In the genomic region with DNA sequence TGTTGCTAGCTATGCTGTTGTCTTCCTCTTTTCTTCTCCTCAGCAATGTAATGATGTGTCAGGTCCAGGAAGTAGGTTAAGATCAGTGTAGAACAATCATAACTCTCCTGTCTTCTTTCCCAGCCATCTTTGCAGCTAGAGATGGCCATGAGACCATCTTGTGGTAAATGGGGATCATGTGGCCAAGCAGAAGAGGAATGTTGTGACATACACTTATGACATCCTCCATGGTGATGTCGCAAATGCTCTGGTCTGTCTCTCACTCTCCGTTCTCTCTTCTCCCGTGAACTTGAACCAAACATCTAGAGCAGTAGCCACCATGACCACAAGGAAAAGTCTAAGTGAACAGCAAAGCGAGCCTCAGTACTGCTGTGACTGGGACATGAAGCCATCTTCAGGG, we compare ENCODE assay signal across 25 mouse cellular contexts. TPM values are rescaled to one million over a fixed set of nuclear protein-coding genes. Genes with fewer than 3 reads are reported as not detected.
DNase-seq lines count a peak whose midpoint lies in the region; ATAC-seq and TF ChIP-seq lines count a peak whose summit lies in the region.
"Had no signal": no experiment of that assay in that cellular context is flagged by ENCODE, and none has a peak within 500 bp of the region (broad histone marks: within the 10 kb centered on the region; RNA-seq: fewer than 3 reads in every experiment).

No protein-coding gene starts in this region.

- no peak for TF ChIP-seq CTCF in lung, adult 2 months (IDR thresholded peaks at IDR 0.05; ENCODE audit: insufficient read depth, low read length)
- TF ChIP-seq CTCF in thymus, adult 2 months (IDR thresholded peaks at IDR 0.05; ENCODE audit: borderline replicate concordance, control insufficient read depth, extremely low read depth, insufficient read depth, low read length, poor library complexity) = no peak

- 0 out of 2 replicates have a peak, but pooled peaks cover 3% of the 10 kb centered on the region for H3K4me1 ChIP-seq in lung, adult 2 months (ENCODE audit: control insufficient read depth, insufficient read depth, low read length)
- H3K4me1 ChIP-seq in thymus, adult 2 months (replicated peaks; ENCODE audit: control insufficient read depth, insufficient read depth, low read length) = peaks cover 8% of the 10 kb centered on the region

- WGBS in lung, adult 2 months = 90% methylated on average over 4 of the region's 4 CpGs
- WGBS in thymus, adult 2 months = 93% methylated on average over 4 of the region's 4 CpGs

- H3K27ac ChIP-seq in thymus, adult 2 months (ENCODE audit: control insufficient read depth, insufficient read depth, low read length) = no peak overlapping the region
- H3K27ac ChIP-seq: embryonic facial prominence, embryonic 10.5 days; gastrocnemius, adult 2 months; heart, embryonic 10.5 days; hindbrain, embryonic 13.5 days; hindbrain, postnatal 0 days had no signal

- no peak overlapping the region for H3K4me3 ChIP-seq in lung, adult 2 months (replicated peaks; ENCODE audit: extremely low read depth, low read depth, low read length)
- H3K4me3 ChIP-seq in thymus, adult 2 months (ENCODE audit: control insufficient read depth, insufficient read depth, low read length) = no peak overlapping the region
- H3K4me3 ChIP-seq: embryonic facial prominence, embryonic 10.5 days; gastrocnemius, adult 2 months; heart, embryonic 10.5 days; hindbrain, embryonic 13.5 days had no signal

- peak; percentile 61 for DNase-seq in lung, postnatal 36 days
- no peak for DNase-seq in lung, adult 2 months
- DNase-seq in thymus, adult 2 months = no peak
- DNase-seq in spleen, postnatal 14 days (ENCODE audit: low spot score in 2 of 2) = no peak
- DNase-seq: adrenal gland, postnatal 14 days; B cell, adult 2 months; cerebellum, adult 18-20 months; cerebellum, adult 9-11 months; cerebellum, postnatal 36 days; gastrocnemius, adult 2 months; gastrocnemius, postnatal 25 days; heart, adult 18-20 months; heart, postnatal 10 days had no signal

- ATAC-seq in common myeloid progenitor, adult 5-6 weeks (replicated peaks; ENCODE audit: low read depth, poor library complexity, severe bottlenecking) = peak; percentile 55
- ATAC-seq in megakaryocyte, adult 5-6 weeks (ENCODE audit: poor library complexity, severe bottlenecking) = peak; percentile 82
- peak; percentile 90 for ATAC-seq in neutrophil, adult 5-6 weeks (ENCODE audit: extremely low read depth, insufficient number of reproducible peaks, low FRiP score, poor library complexity, severe bottlenecking)
- ATAC-seq: activated CD4-positive, CD25-positive, alpha-beta regulatory T cell, adult 4 months; CD4-positive, CD25-positive, alpha-beta regulatory T cell, adult 4 months; forebrain, embryonic 14.5 days; hindbrain, postnatal 0 days; Patski had no signal

- no peaks in the 10 kb centered on the region for H3K27me3 ChIP-seq in thymus, adult 2 months (ENCODE audit: control insufficient read depth, insufficient read depth, low read length)
- H3K27me3 ChIP-seq: Patski had no signal

- no peak for TF ChIP-seq POLR2A in lung, adult 2 months (IDR thresholded peaks at IDR 0.05; ENCODE audit: borderline replicate concordance, extremely low read depth, low read depth, low read length)
- TF ChIP-seq POLR2A in thymus, adult 2 months (IDR thresholded peaks at IDR 0.05; ENCODE audit: control insufficient read depth, extremely low read depth, insufficient read depth, low read length, poor library complexity) = no peak

- H3K36me3 ChIP-seq in thymus, adult 2 months (ENCODE audit: control insufficient read depth, insufficient read depth, low read length) = no peaks in the 10 kb centered on the region
- H3K36me3 ChIP-seq: embryonic facial prominence, embryonic 10.5 days; G1E; heart, embryonic 10.5 days; hindbrain, embryonic 13.5 days had no signal

RNA-seq across cellular contexts. Expression of a gene that starts 10.2 kb away (rescaled TPM):
- polyA plus RNA-seq in lung, adult 2 months (2012; rRNA removed) = 48.6 and 75.9 TPM in 2 replicates
- under 0.01 and 0.29 TPM in 2 replicates for total RNA-seq in common myeloid progenitor, adult 5-6 weeks (2017)
- total RNA-seq in megakaryocyte, adult 5-6 weeks (2015) = 0.39 and 0.65 TPM in 2 replicates
- total RNA-seq in megakaryocyte, adult 5-6 weeks (2017) = 0.51 TPM in 1 of 2 replicates, not detected in the other
- 0.58 and 0.61 TPM in 2 replicates for total RNA-seq in neutrophil, adult 5-6 weeks (2017)
- 8.1 and 8.4 TPM in 2 replicates for polyA plus RNA-seq in thymus, adult 2 months (2012; rRNA removed)
- total RNA-seq: G1E had no signal
- polyA plus RNA-seq: activated CD4-positive, CD25-positive, alpha-beta regulatory T cell, adult 4 months; CD4-positive, CD25-positive, alpha-beta regulatory T cell, adult 4 months had no signal

RNA-seq across cellular contexts. Expression of a gene that starts 19.9 kb away (rescaled TPM):
- 1.3 and 1.8 TPM in 2 replicates for polyA plus RNA-seq in lung, adult 2 months (2012; rRNA removed)
- total RNA-seq in common myeloid progenitor, adult 5-6 weeks (2017) = 13.2 and 16.1 TPM in 2 replicates
- total RNA-seq in megakaryocyte, adult 5-6 weeks (2015) = 10.9 and 11.2 TPM in 2 replicates
- 12.6 and 15.6 TPM in 2 replicates for total RNA-seq in megakaryocyte, adult 5-6 weeks (2017)
- total RNA-seq in neutrophil, adult 5-6 weeks (2017) = 5.2 and 6.9 TPM in 2 replicates
- 0.51 and 0.68 TPM in 2 replicates for polyA plus RNA-seq in thymus, adult 2 months (2012; rRNA removed)
- total RNA-seq: G1E had no signal
- polyA plus RNA-seq: activated CD4-positive, CD25-positive, alpha-beta regulatory T cell, adult 4 months; CD4-positive, CD25-positive, alpha-beta regulatory T cell, adult 4 months; forebrain, embryonic 14.5 days; G1E had no signal
